Mouse (Mus musculus) heart, adult 11 months (tissue): ENCODE results near the gene Ptpa.
A peak's percentile ranks its signal among the peaks of the same experiment; 100 is the strongest.

ENCODE experiments used
- DNase-seq: peaks from one replicate; pipeline ENCODE4 v3.0.0; 2022

The Ptpa gene

GRCm38 (mm10) chr2:30415936-30416648, at the start of gene Ptpa:
Gene Ptpa, plus strand, starts transcription at chr2:30416039.
- DNase-seq = peak; percentile 99

DNA sequence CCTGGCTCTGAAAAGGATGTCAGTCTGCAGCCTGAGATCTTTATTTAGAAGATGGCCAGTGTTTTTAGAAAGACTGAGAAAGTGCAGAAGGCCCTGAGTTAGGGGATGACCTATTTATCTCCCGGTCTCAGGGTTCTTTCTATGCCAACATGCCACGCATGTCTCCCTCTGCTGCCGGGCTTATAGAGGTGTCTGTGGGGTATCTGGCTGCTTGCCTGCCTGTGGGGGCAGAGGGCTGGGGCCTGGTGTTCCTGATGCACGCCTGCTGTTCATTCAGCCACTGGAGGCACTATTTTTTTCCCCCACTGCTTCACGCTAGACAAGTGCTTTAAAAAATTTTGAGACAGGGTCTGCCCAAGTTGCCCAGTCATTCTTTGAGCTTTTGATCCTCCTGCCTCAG, 49.6 kb upstream of the Ptpa start:
- no peak for DNase-seq

DNA sequence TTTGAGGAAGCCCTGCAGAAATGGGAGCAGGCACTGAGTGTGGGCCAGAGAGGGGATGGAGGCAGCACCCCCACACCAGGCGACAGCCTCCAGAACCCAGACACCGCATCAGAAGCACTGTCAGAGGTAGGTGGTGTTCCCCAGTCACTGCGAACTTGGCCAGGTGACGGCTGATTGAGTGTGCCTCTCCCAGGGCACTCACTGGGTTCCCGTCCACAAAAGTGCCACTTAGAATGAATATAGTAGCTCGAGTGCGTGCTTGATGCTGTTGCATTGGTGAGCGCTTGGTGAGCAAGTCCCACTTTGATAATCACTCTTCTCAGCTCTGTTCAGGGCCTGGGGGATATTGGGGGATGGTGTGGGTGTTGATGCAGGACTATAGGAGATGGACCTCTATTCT, 44.3 kb upstream of the Ptpa start:
- no peak for DNase-seq

GRCm38 (mm10) chr2:30372726-30373125, 43.1 kb upstream of the Ptpa start:
- no peak for DNase-seq

- DNase-seq = no peak
Observed at GRCm38 (mm10) chr2:30375893-30376292, 39.9 kb upstream of the Ptpa start.

- DNase-seq = no peak
Observed at GRCm38 (mm10) chr2:30377721-30378120, 38.1 kb upstream of the Ptpa start.

DNA sequence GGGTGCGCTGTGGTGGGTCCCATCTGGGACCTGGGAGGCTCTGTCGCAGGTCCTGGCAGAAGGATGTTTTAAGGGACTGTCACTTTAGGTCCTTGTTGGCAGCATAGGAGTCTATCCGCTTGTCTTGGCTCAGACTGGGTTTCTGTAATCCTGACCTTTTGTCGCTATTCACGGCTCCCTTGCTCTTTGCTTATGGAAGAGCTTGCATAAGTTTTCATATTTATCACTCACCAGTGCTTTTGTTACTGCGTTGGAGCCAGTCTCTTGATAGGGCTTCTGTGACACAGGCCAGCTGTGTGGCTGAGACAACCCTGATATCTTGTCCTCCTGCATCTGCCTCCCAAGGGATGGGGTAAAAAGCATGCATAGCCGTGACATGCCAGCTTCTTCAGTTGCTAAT, 36.5 kb upstream of the Ptpa start:
- DNase-seq = no peak

DNA sequence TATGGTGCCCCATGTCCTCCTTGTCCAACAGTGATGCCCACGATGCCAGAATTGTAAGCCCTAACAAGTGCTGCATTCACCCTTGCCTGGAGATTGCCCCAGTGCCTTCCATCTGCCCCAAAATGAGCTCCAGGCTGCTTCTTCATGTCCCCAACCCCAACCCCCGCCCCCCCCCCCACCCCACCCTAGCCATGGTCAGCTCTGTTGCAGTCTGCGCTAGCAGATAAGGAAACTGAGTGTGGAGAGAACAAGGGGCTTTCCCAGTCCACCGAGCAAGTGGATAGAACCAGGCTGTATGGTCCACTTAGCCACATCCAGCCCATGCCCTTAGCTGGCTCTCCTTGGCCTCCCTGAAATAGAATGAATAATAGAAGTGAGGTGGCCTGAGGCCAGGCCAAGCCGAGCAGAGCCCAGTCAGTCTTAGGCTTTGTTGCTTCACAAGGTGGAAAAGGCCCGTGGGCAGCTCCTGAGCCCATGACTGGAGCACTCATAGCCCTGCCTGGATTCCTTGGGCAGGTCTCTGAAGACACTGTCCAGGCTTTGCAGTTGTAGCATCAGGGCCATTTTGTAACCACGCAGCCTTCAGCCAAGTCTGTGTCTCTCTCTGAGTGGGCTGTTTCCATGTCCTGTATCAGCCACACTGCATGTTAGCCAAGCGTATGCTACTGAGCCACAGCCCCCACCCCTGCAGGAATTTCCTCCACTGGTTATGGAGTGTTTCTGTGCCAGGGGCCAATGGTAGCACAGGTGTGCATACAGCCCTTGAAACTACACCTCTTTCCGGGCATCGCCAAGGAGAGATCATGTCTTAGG, 35.1 kb upstream of the Ptpa start:
- peak; percentile 96 for DNase-seq

DNA sequence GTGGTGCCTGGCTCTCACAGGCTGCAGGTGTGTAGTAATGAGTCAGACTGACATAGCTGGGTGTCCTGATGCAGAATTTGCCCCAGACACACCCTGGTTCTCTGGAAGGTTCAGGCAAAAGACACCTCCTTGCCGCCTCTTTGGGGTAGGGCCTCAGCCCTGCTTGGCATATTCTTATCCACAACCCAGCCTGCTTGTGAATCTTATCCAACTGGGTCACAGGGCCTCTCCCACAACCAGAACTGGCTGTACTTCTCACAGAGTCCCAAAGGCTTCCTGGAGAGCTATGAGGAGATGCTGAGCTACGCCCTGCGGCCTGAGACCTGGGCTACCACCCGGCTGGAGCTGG, 34.5 kb upstream of the Ptpa start:
- DNase-seq = peak; percentile 98

DNA sequence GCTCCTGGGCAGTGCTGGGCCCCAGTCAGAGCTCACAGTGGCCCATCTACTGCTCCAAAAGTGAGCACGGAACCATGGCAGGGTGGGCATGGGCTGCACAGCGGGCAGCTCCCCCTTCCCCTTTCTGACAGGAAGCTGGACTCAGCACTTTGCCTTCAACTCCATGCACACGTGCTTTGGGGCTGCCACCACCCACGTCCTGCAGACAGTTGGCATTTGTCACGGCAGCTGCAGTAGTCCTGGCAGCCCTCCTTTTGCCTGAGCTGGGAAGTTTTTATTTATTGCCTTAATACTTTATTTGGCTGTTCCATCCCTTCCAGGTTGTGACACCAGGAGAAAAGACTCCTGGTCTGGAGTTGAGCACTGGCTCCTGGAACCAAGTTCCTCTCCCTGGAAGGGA, 31.0 kb upstream of the Ptpa start:
- no peak for DNase-seq

- DNase-seq = no peak
Observed at GRCm38 (mm10) chr2:30385591-30385990, 30.2 kb upstream of the Ptpa start.

DNA sequence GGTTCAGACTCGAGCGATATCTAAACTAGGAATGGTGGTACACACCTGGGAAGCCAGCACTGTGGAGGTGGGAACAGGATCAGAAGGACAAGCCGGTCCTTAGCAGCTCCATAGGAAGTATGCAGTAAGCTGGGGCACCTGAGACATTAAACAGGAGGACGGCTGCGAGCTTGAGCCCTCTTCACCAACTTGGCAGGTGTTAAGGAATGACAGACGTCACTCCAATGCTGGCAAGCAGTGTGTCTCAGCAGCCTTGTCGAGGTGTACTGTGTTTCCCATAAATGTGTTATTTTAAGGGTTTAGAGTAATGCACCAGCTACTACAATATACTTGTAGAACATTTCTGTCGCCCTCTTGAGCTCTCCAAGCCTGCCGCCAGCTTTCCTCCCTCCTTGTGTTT, 28.9 kb upstream of the Ptpa start:
- no peak for DNase-seq

- DNase-seq = no peak
Observed at GRCm38 (mm10) chr2:30389000-30389399, 26.8 kb upstream of the Ptpa start.

- peak; percentile 100 for DNase-seq
Observed at GRCm38 (mm10) chr2:30392114-30392576, 23.7 kb upstream of the Ptpa start, which contains the start of gene Dolpp1. Gene Dolpp1, plus strand, starts transcription at chr2:30392254.

DNA sequence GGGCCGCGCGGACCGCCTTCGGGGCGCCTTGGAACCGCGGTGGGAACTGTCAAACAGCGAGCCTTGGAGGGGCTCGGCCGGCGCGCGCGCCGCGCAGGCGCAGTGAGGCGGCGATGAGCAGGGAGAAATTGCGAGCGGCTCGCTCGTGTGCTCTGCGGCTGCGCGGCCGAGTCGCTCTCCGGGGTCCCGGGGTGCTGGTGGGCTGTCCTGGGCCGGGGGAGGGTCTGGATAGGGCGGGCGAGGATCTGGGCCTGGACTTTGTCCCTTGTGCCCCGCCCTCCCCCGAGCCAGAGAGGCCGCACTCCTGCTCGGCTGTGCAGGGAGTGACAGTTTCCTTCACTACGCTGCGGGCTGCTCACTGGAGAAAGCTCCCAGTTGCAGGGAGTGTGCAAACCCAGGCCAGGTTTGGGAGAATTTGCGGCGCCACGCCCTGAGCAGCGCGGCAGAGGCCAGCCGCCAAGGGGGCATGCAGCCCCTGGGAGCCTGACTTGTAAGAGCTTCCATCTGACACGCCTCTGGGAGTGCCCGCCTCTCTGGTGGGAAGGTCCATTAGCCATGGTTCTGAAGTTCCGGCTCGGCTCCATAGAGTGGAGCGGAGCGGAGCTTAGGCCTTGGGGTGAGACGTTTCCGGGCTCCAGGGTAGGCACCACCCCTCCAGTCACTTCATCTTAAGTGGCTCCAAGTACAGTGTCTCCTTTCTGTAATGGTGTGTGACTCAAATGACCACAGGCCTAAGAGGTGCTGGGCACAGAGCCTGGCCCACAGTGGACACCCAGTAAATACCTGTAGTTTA, 23.1 kb upstream of the Ptpa start:
- peak; percentile 99 for DNase-seq

DNA sequence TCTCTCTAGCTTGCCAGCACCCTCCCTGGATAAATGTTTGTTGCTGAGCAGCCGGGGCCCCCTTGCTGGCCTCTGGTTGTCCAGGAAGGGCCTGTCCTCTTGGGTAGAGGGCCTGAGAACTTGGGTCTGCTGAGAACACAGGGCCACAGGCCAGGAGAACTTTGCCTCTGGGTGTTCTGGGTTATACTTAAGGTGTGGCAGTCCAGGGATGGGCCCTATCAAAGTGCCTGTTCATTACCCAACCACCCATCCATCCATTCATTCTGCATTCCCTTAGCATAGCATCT, 22.5 kb upstream of the Ptpa start:
- no peak for DNase-seq

GRCm38 (mm10) chr2:30395757-30396156, 20.1 kb upstream of the Ptpa start:
- DNase-seq = no peak

- DNase-seq = no peak
Observed at GRCm38 (mm10) chr2:30396246-30396645, 19.6 kb upstream of the Ptpa start.

DNA sequence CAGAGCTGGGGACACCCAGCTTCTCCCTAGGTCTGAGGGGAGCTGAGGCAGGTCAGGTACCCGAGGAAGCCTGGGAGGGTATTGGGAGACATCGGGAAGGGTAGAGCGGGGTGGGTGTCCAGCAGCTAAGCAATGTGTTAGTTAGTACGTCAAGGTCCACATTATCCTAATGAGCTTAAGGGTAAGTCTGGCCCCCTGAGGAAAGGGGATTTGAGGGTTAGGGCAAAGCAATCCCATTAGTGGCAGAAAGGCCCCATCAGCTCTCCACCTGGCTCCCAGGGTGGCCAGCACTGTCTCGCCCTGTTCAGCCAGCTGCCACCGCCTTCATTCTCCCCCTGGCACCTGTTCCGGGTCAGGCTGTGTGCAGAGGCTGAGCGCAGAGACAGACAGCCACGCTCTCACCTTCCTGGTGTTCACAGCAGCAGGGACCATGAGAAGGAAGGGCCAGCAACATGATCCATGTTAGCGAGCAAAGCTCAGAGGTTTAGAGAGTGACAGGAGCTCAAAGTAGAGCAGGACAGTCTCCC, 17.8 kb upstream of the Ptpa start:
- DNase-seq = no peak

DNA sequence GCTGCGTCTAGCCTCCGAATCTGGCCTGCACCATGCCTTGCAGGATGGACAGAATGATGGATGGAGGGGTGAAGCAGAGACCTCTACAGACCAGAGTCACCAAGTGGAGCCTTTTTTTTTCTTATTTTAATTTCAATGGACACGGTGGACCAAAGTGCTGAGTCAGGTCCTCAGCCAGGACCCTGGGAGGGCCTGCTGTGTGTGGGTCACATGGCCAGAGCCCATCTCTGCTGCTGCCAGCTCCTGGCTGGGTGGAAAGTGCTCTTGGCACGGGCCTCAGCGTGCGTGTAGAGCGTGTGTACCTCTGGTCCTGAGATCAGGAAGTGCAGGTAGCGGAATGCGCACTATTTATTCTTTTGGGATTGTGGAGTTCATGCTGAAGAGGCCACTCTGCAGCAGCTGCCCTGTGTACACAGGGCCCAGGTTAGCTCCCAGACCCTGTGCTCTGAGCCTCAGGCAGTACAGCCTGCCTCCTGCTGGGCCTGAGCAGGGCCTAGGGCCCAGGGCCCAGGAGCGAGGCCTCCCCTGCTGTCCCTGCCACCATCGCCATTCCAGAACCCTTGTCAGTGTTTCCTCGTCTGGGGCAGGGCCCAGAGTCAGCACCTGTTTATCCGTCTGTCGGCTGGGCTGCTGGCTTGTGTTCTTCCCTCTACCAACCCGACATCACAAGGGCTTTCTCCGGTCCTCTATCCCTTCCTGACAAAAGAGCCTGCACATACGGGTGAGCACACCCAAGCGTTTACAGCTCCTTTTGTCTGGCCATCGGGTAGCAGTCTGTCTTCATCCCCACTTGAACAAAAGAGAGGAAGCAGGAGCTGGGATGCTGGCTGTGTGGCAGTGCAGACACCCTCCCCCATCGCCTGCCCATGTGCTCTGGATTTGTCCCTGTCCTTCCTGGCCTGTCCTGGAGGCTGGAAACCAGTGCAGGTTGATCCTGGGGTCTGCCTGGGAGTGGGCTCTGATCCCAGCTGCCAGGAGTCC, 16.4 kb upstream of the Ptpa start:
- DNase-seq = no peak

GRCm38 (mm10) chr2:30401581-30401980, 14.3 kb upstream of the Ptpa start:
- no peak for DNase-seq

- DNase-seq = peak; percentile 96
Observed at GRCm38 (mm10) chr2:30402351-30402826, 13.4 kb upstream of the Ptpa start.
